Mouse (Mus musculus) MEL (cell line): ENCODE results near the gene Pnmal1.

Experiments used
- CTCF ChIP-seq, 3 experiments: IDR thresholded peaks in 2 of 3; conservative IDR thresholded peaks in 1 of 3; 2 replicates each; pipeline ENCODE4 v1.5.1; 2011 to 2012; ENCODE audit warnings: low read length in 3 of 3, low read depth in 2 of 3, mild to moderate bottlenecking in 2 of 3, improper control_type of control experiment in 1 of 3, inconsistent platforms in 1 of 3, mixed read lengths in 1 of 3, moderate library complexity in 1 of 3; ENCODE audit not compliant: control insufficient read depth in 1 of 3, insufficient read depth in 1 of 3, poor library complexity in 1 of 3, severe bottlenecking in 1 of 3
- ELF1 ChIP-seq: IDR thresholded peaks from 2 replicates; pipeline ENCODE4 v1.6.1; 2014; ENCODE audit warnings: low read depth, mild to moderate bottlenecking, inconsistent platforms, low read length, improper control_type of control experiment, moderate library complexity
- EP300 ChIP-seq, 2 experiments: IDR thresholded peaks; 2 replicates each; pipeline ENCODE4 v1.6.1; 2011; ENCODE audit warnings: improper control_type of control experiment in 2 of 2, low read length in 2 of 2, low read depth in 1 of 2, mild to moderate bottlenecking in 1 of 2
- NRF1 ChIP-seq: IDR thresholded peaks from 2 replicates; pipeline ENCODE4 v1.6.1; 2014; ENCODE audit warnings: low read depth, mild to moderate bottlenecking, inconsistent platforms, low read length, improper control_type of control experiment, moderate library complexity; ENCODE audit not compliant: poor library complexity, insufficient read depth, severe bottlenecking
- POLR2A ChIP-seq, 2 experiments: IDR thresholded peaks; 2 replicates each; pipeline ENCODE4 v1.6.1; 2011 to 2012; ENCODE audit warnings: low read length in 2 of 2, mild to moderate bottlenecking in 2 of 2, control low read depth in 1 of 2, improper control_type of control experiment in 1 of 2, low read depth in 1 of 2, moderate library complexity in 1 of 2; ENCODE audit not compliant: control insufficient read depth in 1 of 2, insufficient read depth in 1 of 2, poor library complexity in 1 of 2
- SIN3A ChIP-seq: IDR thresholded peaks from 2 replicates; pipeline ENCODE4 v1.6.1; 2012; ENCODE audit warnings: low read length, improper control_type of control experiment, inconsistent platforms
- TAL1 ChIP-seq: IDR thresholded peaks from 2 replicates; pipeline ENCODE4 v1.6.1; 2012; ENCODE audit warnings: mild to moderate bottlenecking, inconsistent platforms, low read length, moderate library complexity, mixed read lengths
- ZC3H11A ChIP-seq: IDR thresholded peaks from 2 replicates; pipeline ENCODE4 v1.6.1; 2012; ENCODE audit warnings: low read depth, mild to moderate bottlenecking, inconsistent platforms, low read length, improper control_type of control experiment

- TF ChIP-seq CTCF (IDR thresholded peaks at IDR 0.05 in 2 of 3, conservative IDR thresholded peaks at IDR 0.05 in 1 of 3; ENCODE audit: control insufficient read depth in 1 of 3, insufficient read depth in 1 of 3, low read depth in 2 of 3, low read length in 3 of 3, poor library complexity in 1 of 3, severe bottlenecking in 1 of 3) (no peak), ELF1 (no peak), SIN3A (no peak), POLR2A (IDR thresholded peaks at IDR 0.05; ENCODE audit: control insufficient read depth in 1 of 2, insufficient read depth in 1 of 2, low read depth in 1 of 2, low read length in 2 of 2, poor library complexity in 1 of 2) (peak in 1 of 2 experiments; percentile 14; a peak in 2 of 4 replicates), TAL1 (no peak), EP300 (IDR thresholded peaks at IDR 0.05; ENCODE audit: low read depth in 1 of 2, low read length in 2 of 2) (no peak), ZC3H11A (no peak), NRF1 (no peak)
These were observed 37.0 kb upstream of the Pnmal1 start for GRCm38 (mm10) chr7:16922360-16922973.
